Mouse (Mus musculus): Measurements from ENCODE around the gene Abl2.

DNA sequence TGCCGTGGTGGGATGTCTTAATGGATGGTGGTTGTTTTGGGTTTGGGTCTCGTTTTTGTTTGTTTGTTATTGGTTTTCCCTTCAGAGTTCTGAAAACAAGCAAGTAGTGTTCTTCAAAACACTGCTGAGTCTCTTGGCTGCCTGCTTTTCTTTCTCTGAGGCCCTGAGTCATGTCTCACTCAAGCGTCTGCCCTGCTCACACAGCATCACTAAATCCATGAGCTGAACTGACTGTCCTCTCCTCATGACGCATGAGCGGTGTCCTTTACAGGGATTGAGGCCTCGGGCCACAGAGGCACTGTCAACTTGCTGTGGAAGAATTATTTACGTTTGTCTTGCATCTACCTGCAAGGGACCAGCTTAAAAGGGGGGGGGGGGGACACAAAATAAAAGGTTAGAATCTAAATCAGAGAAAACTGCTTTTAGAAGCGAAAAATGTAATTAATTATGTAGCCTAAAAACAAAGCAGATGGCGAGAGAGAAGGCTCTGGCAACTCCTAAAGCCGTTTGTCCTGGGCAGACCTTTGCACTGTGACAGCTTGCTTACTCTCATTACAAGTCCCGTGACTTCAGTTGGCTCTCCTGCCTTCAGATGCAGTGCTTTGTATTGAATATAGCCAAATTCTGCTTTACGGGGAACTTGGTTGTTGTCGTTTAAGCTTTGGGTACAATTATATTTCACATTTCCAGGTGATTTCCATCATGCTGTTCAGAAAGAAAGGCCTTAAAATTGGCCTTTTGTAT, 86.4 kb downstream of the Abl2 start:
- TF ChIP-seq ZC3H11A (IDR thresholded peaks at IDR 0.05; ENCODE audit: borderline replicate concordance, low read depth, low read length) (no peak), ZNF384 (IDR thresholded peaks at IDR 0.05; ENCODE audit: low read depth, low read length) (no peak), HCFC1 (IDR thresholded peaks at IDR 0.05; ENCODE audit: borderline replicate concordance, insufficient read depth, low read length) (no peak), MAFK (IDR thresholded peaks at IDR 0.05; ENCODE audit: insufficient read depth, low read depth, low read length) (no peak), CHD2 (IDR thresholded peaks at IDR 0.05; ENCODE audit: low read depth, low read length) (no peak)
